Mouse (Mus musculus): ENCODE results near the gene Hcrt.
A peak's percentile ranks its signal among the peaks of the same experiment; 100 is the strongest.

The Hcrt gene

DNA sequence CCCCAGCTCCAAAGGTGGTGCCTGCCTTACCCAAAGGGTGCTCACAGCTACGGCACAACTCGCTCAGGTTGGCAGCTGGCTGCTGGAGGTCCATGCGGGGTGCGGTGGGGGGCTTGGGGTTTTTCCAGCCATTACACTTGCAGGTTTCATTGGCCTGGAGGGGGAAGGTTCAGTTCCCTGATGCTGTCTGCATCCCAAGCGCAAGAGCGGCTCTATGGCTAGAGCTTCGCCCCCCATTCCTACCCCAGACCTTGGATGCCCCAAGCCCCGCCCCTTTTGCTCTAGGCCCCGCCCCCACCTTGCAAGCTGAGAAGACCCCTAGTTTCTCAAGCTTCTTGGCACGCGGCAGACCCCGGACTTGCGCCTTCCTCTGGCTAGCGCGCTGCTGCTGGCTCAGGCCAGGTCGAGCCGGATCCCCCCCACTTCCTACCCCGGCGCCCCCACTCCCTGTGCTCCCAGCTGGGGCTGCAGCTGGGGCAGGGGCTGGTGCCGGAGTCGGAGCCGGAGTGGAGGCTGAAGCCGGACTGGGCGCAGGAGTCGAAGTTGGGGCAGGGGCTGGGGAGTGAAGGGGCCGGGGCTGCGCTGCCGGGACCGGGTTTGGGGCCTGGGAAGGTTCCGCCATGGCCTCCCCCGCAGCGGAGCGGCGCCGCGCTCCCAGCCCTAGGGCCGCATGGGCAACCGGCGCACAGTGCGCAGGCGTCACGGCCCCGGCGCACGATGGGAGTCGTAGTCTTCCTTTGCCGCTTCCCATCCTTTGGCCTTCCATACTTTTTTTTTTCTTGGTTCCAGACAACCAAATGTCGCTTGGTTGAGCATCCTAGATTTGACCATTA, 50.7 kb downstream of the Hcrt start, which contains the start of gene Kat2a:
TSS of gene Kat2a (minus strand) at position 683 of the 833 bp plus-strand sequence.
- DNase-seq (ENCODE audit: low spot score in 2 of 2): peak; percentile 81 to 82
